ENCODE assay signal across 12 mouse cellular contexts in the genomic region with DNA sequence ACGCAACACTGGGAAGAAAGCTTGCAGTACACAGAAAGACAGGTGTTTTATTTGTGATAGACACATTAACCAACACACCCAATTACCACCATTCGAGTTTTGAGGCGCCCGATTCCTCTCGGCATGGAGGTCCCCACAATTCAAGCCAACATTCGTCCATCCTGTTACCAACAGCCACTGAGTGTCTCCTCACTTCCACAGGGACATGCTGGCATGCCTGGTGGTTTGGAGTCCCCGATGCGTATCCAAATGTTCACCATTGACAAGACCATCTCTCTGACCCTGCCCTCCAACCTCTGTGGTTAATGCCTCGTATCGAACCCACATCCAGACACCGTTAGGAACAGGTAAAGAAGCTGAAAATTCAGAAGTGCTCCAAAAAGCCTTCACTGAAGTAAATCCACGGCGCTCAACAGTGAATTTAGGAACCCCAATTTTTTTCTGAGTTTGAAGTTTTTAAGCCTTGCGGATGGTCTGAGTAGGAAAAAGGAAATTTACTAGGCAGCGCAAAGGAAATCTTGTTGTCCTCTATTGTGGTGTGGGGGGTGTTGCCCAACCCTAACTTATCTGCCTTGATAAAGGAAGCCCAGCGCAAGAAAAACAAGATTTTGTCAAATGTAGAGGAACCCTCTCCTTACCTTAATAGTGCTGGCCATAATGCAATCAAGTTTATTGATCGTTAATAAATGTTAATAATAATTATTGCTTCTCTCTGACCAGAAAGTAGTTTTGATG.
DNase-seq lines count a peak whose midpoint lies in the region; ATAC-seq and TF ChIP-seq lines count a peak whose summit lies in the region.
"Had no signal": no experiment of that assay in that cellular context is flagged by ENCODE, and none has a peak within 500 bp of the region (broad histone marks: within the 10 kb centered on the region; RNA-seq: fewer than 3 reads in every experiment).

No protein-coding gene starts in this region.

- peak overlapping the region; percentile 90 for H3K27ac ChIP-seq in gastrocnemius, adult 2 months
- H3K27ac ChIP-seq in heart, postnatal 0 days (ENCODE audit: low read depth), result peak overlapping the region; percentile 78
- H3K27ac ChIP-seq: macrophage had no signal

- H3K4me1 ChIP-seq in lung, adult 2 months (ENCODE audit: control insufficient read depth, insufficient read depth, low read length), result peaks cover 11% of the 10 kb centered on the region
- H3K4me1 ChIP-seq in heart, postnatal 0 days (ENCODE audit: control insufficient read depth, insufficient read depth), result no peaks in the 10 kb centered on the region

- DNase-seq in gastrocnemius, adult 2 months, result no peak
- DNase-seq in gastrocnemius, adult 8-10 months (ENCODE audit: low spot score in 2 of 2), result no peak
- no peak for DNase-seq in lung, adult 2 months
- no peak for DNase-seq in lung, postnatal 25 days (ENCODE audit: low spot score)
- DNase-seq in heart, postnatal 0 days (ENCODE audit: low spot score), result no peak
- peak; percentile 12 for DNase-seq in naive thymus-derived CD4-positive, alpha-beta T cell, adult 2 months (ENCODE audit: low read depth)
- DNase-seq in gastrocnemius, postnatal 10 days, result no peak
- DNase-seq: gastrocnemius, postnatal 14 days; thymus, postnatal 36 days had no signal

- TF ChIP-seq EP300 in heart, postnatal 0 days (IDR thresholded peaks at IDR 0.05; ENCODE audit: low read depth), result no peak

- no peak for ATAC-seq in heart, postnatal 0 days (ENCODE audit: insufficient read depth, low read depth)
- no peak for ATAC-seq in monocyte, adult 5-6 weeks (replicated peaks; ENCODE audit: insufficient number of reproducible peaks, low FRiP score, low TSS enrichment, poor library complexity, severe bottlenecking)
- ATAC-seq: activated CD4-positive, CD25-positive, alpha-beta regulatory T cell, adult 4 months had no signal

- WGBS in lung, adult 2 months, result 48% methylated on average over 17 of the region's 17 CpGs
- 65% methylated on average over 17 of the region's 17 CpGs for WGBS in heart, postnatal 0 days

- no peaks in the 10 kb centered on the region for H3K27me3 ChIP-seq in heart, postnatal 0 days (ENCODE audit: control insufficient read depth, insufficient read depth, low read length)

- no peak for TF ChIP-seq CTCF in gastrocnemius, adult 2 months (IDR thresholded peaks at IDR 0.05)
- no peak for TF ChIP-seq CTCF in lung, adult 2 months (IDR thresholded peaks at IDR 0.05; ENCODE audit: insufficient read depth, low read length)
- TF ChIP-seq CTCF in heart, postnatal 0 days (IDR thresholded peaks at IDR 0.05; ENCODE audit: low read depth), result no peak

- no peaks in the 10 kb centered on the region for H3K36me3 ChIP-seq in heart, postnatal 0 days (replicated peaks; ENCODE audit: control insufficient read depth, insufficient read depth, low read length)

- peak; percentile 66; the same call in 1 of the 2 replicates for TF ChIP-seq POLR2A in lung, adult 2 months (IDR thresholded peaks at IDR 0.05; ENCODE audit: borderline replicate concordance, extremely low read depth, low read depth, low read length)

- peak overlapping the region; percentile 63 for H3K9ac ChIP-seq in heart, postnatal 0 days (replicated peaks; ENCODE audit: low read depth, low read length)

- intact Hi-C loops in gastrocnemius, adult 2 months (cut with DNase I), result no loop called here

- H3K4me2 ChIP-seq in heart, postnatal 0 days (ENCODE audit: low read depth, low read length), result peak overlapping the region; percentile 45; the same call in 1 of the 2 replicates

- peak overlapping the region; percentile 70 for H3K4me3 ChIP-seq in gastrocnemius, adult 2 months
- H3K4me3 ChIP-seq in lung, adult 2 months (replicated peaks; ENCODE audit: extremely low read depth, low read depth, low read length), result peak overlapping the region; percentile 87
- H3K4me3 ChIP-seq in heart, postnatal 0 days (ENCODE audit: low read depth, low read length), result peak overlapping the region; percentile 48

- H3K9me3 ChIP-seq in heart, postnatal 0 days (replicated peaks; ENCODE audit: control insufficient read depth, low read length), result no peaks in the 10 kb centered on the region
